Comparison of ENCODE assay signal across 9 mouse cellular contexts in the genomic region with DNA sequence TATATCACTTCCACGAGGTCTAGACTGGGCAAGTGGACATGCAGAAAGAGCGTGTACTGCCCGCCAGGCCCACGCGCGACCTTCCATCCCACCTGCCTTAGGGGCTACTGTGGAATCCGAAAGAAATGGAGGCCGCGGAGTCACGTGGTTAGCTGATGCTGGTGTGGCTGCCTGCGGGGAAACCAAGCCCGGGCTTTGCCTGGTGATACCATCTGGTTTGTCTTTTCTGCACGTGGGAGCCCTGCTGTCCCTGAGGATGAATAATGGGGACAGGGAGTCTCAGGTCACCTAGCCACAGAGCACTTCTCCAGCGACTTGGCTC.
DNase-seq lines count a peak whose midpoint lies in the region; TF ChIP-seq lines count a peak whose summit lies in the region.
"Had no signal": no experiment of that assay in that cellular context is flagged by ENCODE, and none has a peak within 500 bp of the region (broad histone marks: within the 10 kb centered on the region; RNA-seq: fewer than 3 reads in every experiment).

No protein-coding gene starts in this region.

- peak overlapping the region; percentile 71 for H3K4me3 ChIP-seq in gastrocnemius, adult 2 months
- H3K4me3 ChIP-seq in spleen, adult 2 months (ENCODE audit: extremely low read depth, insufficient read depth, insufficient read length): peak overlapping the region; percentile 51; the same call in 1 of the 2 replicates
- H3K4me3 ChIP-seq in limb, embryonic 10.5 days: peak overlapping the region; percentile 57

- H3K4me1 ChIP-seq in spleen, adult 2 months (ENCODE audit: control insufficient read depth, insufficient read depth, insufficient read length): no peaks in the 10 kb centered on the region; the same call in 1 of the 2 replicates
- peaks cover 40% of the 10 kb centered on the region for H3K4me1 ChIP-seq in limb, embryonic 10.5 days

- no peaks in the 10 kb centered on the region for H3K9me3 ChIP-seq in limb, embryonic 10.5 days (replicated peaks)

- intact Hi-C loops in gastrocnemius, adult 2 months (cut with DNase I): loop anchor here (2.0 to 5.0 kb wide), 2 partner anchors 186 to 406 kb away; no protein-coding TSS in a partner anchor
- intact Hi-C loops in gastrocnemius, postnatal 36 days (cut with DNase I): loop anchor here (2.0 to 5.0 kb wide), 3 partner anchors 226 to 406 kb away; no protein-coding TSS in a partner anchor

- no peak for TF ChIP-seq CTCF in gastrocnemius, adult 2 months (IDR thresholded peaks at IDR 0.05)
- TF ChIP-seq CTCF in spleen, adult 2 months (IDR thresholded peaks at IDR 0.05; ENCODE audit: extremely low read depth, insufficient read depth, insufficient read length, insufficient replicate concordance): no peak

- 30% methylated on average over 14 of the region's 14 CpGs for WGBS in spleen, adult 2 months
- 20% methylated on average over 14 of the region's 14 CpGs for WGBS in limb, embryonic 10.5 days

- H3K27ac ChIP-seq in gastrocnemius, adult 2 months: peak overlapping the region; percentile 85
- no peak overlapping the region for H3K27ac ChIP-seq in spleen, adult 2 months (ENCODE audit: insufficient read depth, low read length)
- peak overlapping the region; percentile 88 for H3K27ac ChIP-seq in limb, embryonic 10.5 days

- TF ChIP-seq POLR2A in spleen, adult 2 months (IDR thresholded peaks at IDR 0.05; ENCODE audit: low read depth, low read length): no peak

- no peak for DNase-seq in gastrocnemius, adult 2 months
- DNase-seq in gastrocnemius, postnatal 10 days: no peak
- no peak for DNase-seq in spleen, adult 2 months (ENCODE audit: low read depth in 1 of 2, low spot score in 2 of 2)
- no peak for DNase-seq in spleen, adult 18-20 months
- no peak for DNase-seq in limb, embryonic 10.5 days (ENCODE audit: low spot score)
- DNase-seq in right cerebral cortex, postnatal 36 days (ENCODE audit: low spot score in 2 of 2): peak; percentile 63 to 65
- no peak for DNase-seq in frontal cortex, postnatal 14 days (ENCODE audit: low spot score in 2 of 2)
- no peak for DNase-seq in gastrocnemius, postnatal 36 days

- H3K36me3 ChIP-seq in spleen, adult 2 months (ENCODE audit: control insufficient read depth, insufficient read depth, low read length): no peaks in the 10 kb centered on the region
- no peaks in the 10 kb centered on the region for H3K36me3 ChIP-seq in limb, embryonic 10.5 days

- H3K27me3 ChIP-seq in spleen, adult 2 months (ENCODE audit: control insufficient read depth, insufficient read depth, low read length): peaks cover 5% of the 10 kb centered on the region; the same call in 1 of the 2 replicates
- peaks cover 48% of the 10 kb centered on the region for H3K27me3 ChIP-seq in limb, embryonic 10.5 days (ENCODE audit: low read depth, poor library complexity, severe bottlenecking)
- H3K27me3 ChIP-seq: CH12.LX had no signal

Comparison
In these comparisons a context has a peak if more than half of its experiments do, and no peak if none do; other contexts are left out.
1. DNase-seq: peak in right cerebral cortex, postnatal 36 days (2 of 2); none in gastrocnemius, adult 2 months (single experiment), gastrocnemius, postnatal 10 days (single experiment), spleen, adult 2 months (0 of 2), spleen, adult 18-20 months (0 of 2), limb, embryonic 10.5 days (single experiment), frontal cortex, postnatal 14 days (0 of 2) and gastrocnemius, postnatal 36 days (0 of 2).
2. Peak in every context shown above with its lines, with median percentiles within 50 percentile points of each other: H3K4me3 ChIP-seq.